Mouse (Mus musculus): Measurements from ENCODE around the gene Tmem254c.
"Not testable (repeated sequence)": the region's sequence is repeated elsewhere in the genome, so short reads cannot be mapped to it uniquely, and the experiment has no call there.

- TF ChIP-seq FLI1 (IDR thresholded peaks at IDR 0.05; ENCODE audit: low read length); GATA1 (IDR thresholded peaks at IDR 0.05; ENCODE audit: borderline replicate concordance, low read length): not testable (repeated sequence)
Measured at GRCm38 (mm10) chr14:26059362-26059761, 7.8 kb downstream of the Tmem254c start.

Measured in megakaryocyte, embryonic 14.5 days (primary cell).